Mouse (Mus musculus) cerebellum, adult 2 months (tissue): ENCODE data around the gene Ppt1. TPM values are rescaled to one million over a fixed set of nuclear protein-coding genes. Genes with fewer than 3 reads are reported as not detected.
"Not testable (repeated sequence)": the region's sequence is repeated elsewhere in the genome, so short reads cannot be mapped to it uniquely, and the experiment has no call there.

Experiments used
- DNase-seq, 2 experiments: peaks; one replicate each; pipeline ENCODE4 v3.0.0; 2021
- H3K27ac ChIP-seq: fragments of 200-500 bp; 2 replicates; pipeline ENCODE4 v1.5.1; 2012; ENCODE audit warnings: low read length, control low read depth, inconsistent platforms; ENCODE audit not compliant: insufficient read depth
- H3K27me3 ChIP-seq: fragments of 200-500 bp; 2 replicates; pipeline ENCODE4 v1.6.1; 2012; ENCODE audit warnings: inconsistent platforms, mild to moderate bottlenecking, low read length, moderate library complexity; ENCODE audit not compliant: control insufficient read depth, insufficient read depth
- H3K4me1 ChIP-seq: fragments of 200-500 bp; 2 replicates; pipeline ENCODE4 v1.6.1; 2011; ENCODE audit warnings: low read length; ENCODE audit not compliant: control insufficient read depth, insufficient read depth
- H3K4me3 ChIP-seq: fragments of 200-500 bp; replicated peaks from 2 replicates; pipeline ENCODE3; 2011; ENCODE audit warnings: mild to moderate bottlenecking, low read depth, low read length, control low read depth; ENCODE audit not compliant: insufficient read depth
- CTCF ChIP-seq: fragments of 200-500 bp; IDR thresholded peaks from 2 replicates; pipeline ENCODE4 v1.5.1; 2011; ENCODE audit warnings: low read depth, mild to moderate bottlenecking, control low read depth, low read length, moderate library complexity, borderline replicate concordance; ENCODE audit not compliant: insufficient read depth
- POLR2A ChIP-seq: fragments of 200-500 bp; IDR thresholded peaks from 2 replicates; pipeline ENCODE4 v1.6.1; 2011; ENCODE audit warnings: low read length, control low read depth, borderline replicate concordance; ENCODE audit not compliant: insufficient read depth
- WGBS: fragments of 180-500 bp; shearing (Covaris S2); methylation state at CpG from one replicate; pipeline ENCODE4 v1.1.7; 2018; 5-methylcytosine and 5-hydroxymethylcytosine counted together
- polyA plus RNA-seq: library from polyadenylated mRNA; depleted of rRNA; stranded (reverse); fragments of >200 nt; gene quantifications from 2 replicates; pipeline ENCODE4 v1.2.3, GENCODE M21; 2012; rRNA removed

Ppt1 gene
- 131 and 133 TPM in 2 replicates for polyA plus RNA-seq

GRCm38 (mm10) chr4:122835530-122836402 is at the start of gene Ppt1:
Ppt1 (plus strand) TSS chr4:122836242.
- H3K27ac ChIP-seq, result peak within 1 kb of the TSS; percentile 48
- H3K27me3 ChIP-seq, result no peaks in the 10 kb centered on the region
- under 1% methylated on average over 31 of the region's 31 CpGs for WGBS
- H3K4me1 ChIP-seq, result peaks cover 3% of the 10 kb centered on the region; the same call in 1 of the 2 replicates
- DNase-seq, result peak; percentile 89
- H3K4me3 ChIP-seq, result peak within 1 kb of the TSS; percentile 76
- TF ChIP-seq POLR2A, result peak; percentile 74
- TF ChIP-seq CTCF, result no peak

DNA sequence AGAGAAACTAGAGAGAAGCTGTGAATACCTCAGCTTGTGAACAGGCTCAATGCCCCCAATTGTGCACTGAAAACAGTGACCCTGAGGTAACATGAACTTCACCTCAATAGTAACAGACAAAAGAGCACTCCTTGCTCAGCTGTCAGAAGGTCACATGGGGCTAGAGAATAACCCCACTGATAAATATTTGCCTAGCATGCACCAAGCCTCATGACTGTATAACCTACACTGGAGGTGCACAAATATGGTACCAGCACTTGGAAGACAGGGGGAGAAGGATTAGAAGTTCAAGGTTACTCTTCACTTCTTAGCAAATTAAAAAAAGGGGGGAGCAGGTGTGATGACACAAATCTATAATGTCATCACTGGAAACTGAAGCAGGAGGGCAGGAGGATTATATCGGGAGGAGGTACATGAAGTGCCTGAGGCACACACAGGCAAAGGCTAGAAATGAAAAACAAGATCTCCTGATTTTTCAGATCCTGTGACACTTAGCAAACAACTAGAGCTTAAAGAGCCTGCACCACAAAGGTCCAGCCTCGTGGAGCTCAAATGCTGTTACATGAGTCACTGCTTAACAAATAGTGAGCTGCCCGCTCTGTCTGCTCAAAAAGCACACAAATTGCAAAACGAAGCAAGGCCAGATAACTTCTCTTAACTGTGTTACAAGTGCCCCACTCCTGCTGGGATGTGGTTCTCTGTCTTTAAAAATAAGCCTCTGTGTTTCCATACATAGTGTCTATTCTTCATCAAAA is 46.5 kb upstream of the Ppt1 start:
- no peak for DNase-seq

GRCm38 (mm10) chr4:122808108-122808507 is 27.9 kb upstream of the Ppt1 start:
- DNase-seq, result peak; percentile 55 to 70
- 13% methylated on average over 4 of the region's 4 CpGs for whole genome bisulfite sequencing
- no peaks in the 10 kb centered on the region for H3K4me1 ChIP-seq
- H3K4me3 ChIP-seq, result no peak overlapping the region
- H3K27ac ChIP-seq, result no peak overlapping the region
- peak; percentile 86 for TF ChIP-seq CTCF
- no peak for TF ChIP-seq POLR2A
- H3K27me3 ChIP-seq, result no peaks in the 10 kb centered on the region; the same call in 1 of the 2 replicates

More for the DNA sequence above, 46.5 kb upstream of the Ppt1 start:
- Histone ChIP-seq H3K4me1 (no peaks in the 10 kb centered on the region), H3K27ac (no peak overlapping the region), H3K27me3 (no peaks in the 10 kb centered on the region), H3K4me3 (no peak overlapping the region)
- TF ChIP-seq POLR2A (no peak), CTCF (no peak)
- 59% methylated on average over 4 of the region's 4 CpGs for WGBS

- Histone ChIP-seq H3K4me3 (no peak overlapping the region), H3K27ac (no peak overlapping the region), H3K27me3 (no peaks in the 10 kb centered on the region; the same call in 1 of the 2 replicates), H3K4me1 (no peaks in the 10 kb centered on the region)
- TF ChIP-seq POLR2A (no peak), CTCF (no peak)
- DNase-seq, result no peak
- 49% methylated on average over 1 of the region's 1 CpGs for WGBS
These were observed 24.9 kb upstream of the Ppt1 start for GRCm38 (mm10) chr4:122811180-122811579.

GRCm38 (mm10) chr4:122811824-122812223 is 24.2 kb upstream of the Ppt1 start:
- no peak for DNase-seq
- Histone ChIP-seq H3K27me3 (no peaks in the 10 kb centered on the region; the same call in 1 of the 2 replicates), H3K27ac (no peak overlapping the region), H3K4me1 (no peaks in the 10 kb centered on the region), H3K4me3 (no peak overlapping the region)
- no peak for TF ChIP-seq POLR2A
- TF ChIP-seq CTCF, result no peak
- WGBS, result 66% methylated on average over 2 of the region's 2 CpGs

- no peak for DNase-seq
- WGBS, result 69% methylated on average over 1 of the region's 1 CpGs
- Histone ChIP-seq H3K4me3 (no peak overlapping the region), H3K27ac (no peak overlapping the region), H3K4me1 (no peaks in the 10 kb centered on the region), H3K27me3 (no peaks in the 10 kb centered on the region)
- TF ChIP-seq CTCF, result no peak
These were observed 19.8 kb upstream of the Ppt1 start for GRCm38 (mm10) chr4:122816202-122816601.

GRCm38 (mm10) chr4:122820941-122821340 is 15.1 kb upstream of the Ppt1 start:
- WGBS, result 16% methylated on average over 10 of the region's 10 CpGs

DNA sequence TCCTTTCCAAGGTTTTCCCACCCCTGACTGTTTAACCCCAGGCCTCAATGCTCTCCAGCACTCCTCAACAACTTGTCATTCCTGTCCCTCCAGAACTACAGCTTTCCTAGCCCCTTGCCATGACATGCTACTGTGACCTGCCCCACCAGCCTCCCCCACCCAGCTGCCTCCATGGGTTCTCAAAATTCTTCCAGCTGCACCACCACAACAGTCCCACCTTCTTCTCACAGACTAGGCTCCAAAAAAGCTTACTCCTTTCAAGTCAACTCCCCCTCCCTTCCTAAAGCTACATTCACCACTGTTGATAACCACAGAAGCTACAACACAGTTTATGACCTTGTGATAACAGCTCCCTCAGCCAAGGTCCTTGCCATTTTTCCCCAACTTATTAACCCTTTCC is 8.4 kb upstream of the Ppt1 start:
- no peak for TF ChIP-seq CTCF
- no peak for TF ChIP-seq POLR2A

More at GRCm38 (mm10) chr4:122820941-122821340, 15.1 kb upstream of the Ppt1 start:
- DNase-seq, H3K27me3 ChIP-seq, H3K4me3 ChIP-seq, H3K27ac ChIP-seq, H3K4me1 ChIP-seq: not testable (repeated sequence)

More for the DNA sequence above, 8.4 kb upstream of the Ppt1 start:
- DNase-seq, result no peak
- no peak overlapping the region for H3K4me3 ChIP-seq
- H3K27me3 ChIP-seq, result no peaks in the 10 kb centered on the region
- no peaks in the 10 kb centered on the region for H3K4me1 ChIP-seq
- no peak overlapping the region for H3K27ac ChIP-seq
